Comparison of ENCODE assay signal across 15 mouse cellular contexts in genomic region chr19:47978109-47978701, GRCm38 (mm10). TPM values are rescaled to one million over a fixed set of nuclear protein-coding genes. Genes with fewer than 3 reads are reported as not detected.
"Had no signal": no experiment of that assay in that cellular context is flagged by ENCODE, and none has a peak within 500 bp of the region (broad histone marks: within the 10 kb centered on the region; RNA-seq: fewer than 3 reads in every experiment).

No protein-coding gene starts in this region.

- H3K27ac ChIP-seq: left cerebral cortex, adult 2 months; limb, embryonic 15.5 days; liver, embryonic 12.5 days; lung, embryonic 15.5 days had no signal

- H3K4me2 ChIP-seq: limb, embryonic 15.5 days; liver, embryonic 12.5 days; lung, embryonic 15.5 days had no signal

- DNase-seq: kidney, adult 11 months; kidney, adult 9 months; kidney, postnatal 10 days; lung, postnatal 14 days; right cerebral cortex, postnatal 14 days; thymus, postnatal 36 days had no signal

- H3K4me1 ChIP-seq: limb, embryonic 15.5 days; liver, embryonic 12.5 days; lung, embryonic 15.5 days had no signal

- H3K9ac ChIP-seq: limb, embryonic 15.5 days; liver, embryonic 12.5 days; lung, embryonic 15.5 days had no signal

- H3K9me3 ChIP-seq: limb, embryonic 15.5 days; liver, embryonic 12.5 days; lung, embryonic 15.5 days had no signal

- H3K27me3 ChIP-seq: limb, embryonic 15.5 days; liver, embryonic 12.5 days; lung, embryonic 15.5 days had no signal

- H3K4me3 ChIP-seq: left cerebral cortex, adult 2 months; limb, embryonic 15.5 days; liver, embryonic 12.5 days; lung, embryonic 15.5 days had no signal

- H3K36me3 ChIP-seq: limb, embryonic 15.5 days; liver, embryonic 12.5 days; lung, embryonic 15.5 days had no signal

- ATAC-seq: liver, embryonic 12.5 days had no signal

RNA-seq across cellular contexts. Expression of gene Cfap58, which starts 40.7 kb away (rescaled TPM):
- total RNA-seq: megakaryocyte-erythroid progenitor cell, adult 5-6 weeks had no signal
- polyA plus RNA-seq: intestine, embryonic 14.5 days; large intestine, adult 2 months; limb, embryonic 15.5 days; liver, embryonic 12.5 days; liver, embryonic 16.5 days; spleen, adult 2 months had no signal

RNA-seq across cellular contexts. Expression of gene Cfap43, which starts 59.1 kb away (rescaled TPM):
- polyA plus RNA-seq: large intestine, adult 2 months; liver, embryonic 16.5 days; spleen, adult 2 months had no signal
